Mouse (Mus musculus): ENCODE measurements at regions not wholly inside any gene's neighbourhood (a gene's known extent, or its start where the extent isn't known, plus 50 kb on each side); places are given as distances from the start of the nearest gene placed in this dataset.
"Not testable (repeated sequence)": the region's sequence is repeated elsewhere in the genome, so short reads cannot be mapped to it uniquely, and the experiment has no call there.

GRCm38 (mm10) chr1:17545311-17545710 lies 600.4 kb downstream of the Crisp4 start:
- no peak for DNase-seq

GRCm38 (mm10) chr1:17538160-17538559 lies 607.5 kb downstream of the Crisp4 start:
- DNase-seq, result no peak

GRCm38 (mm10) chr1:17531291-17531690 lies 614.4 kb downstream of the Crisp4 start:
- DNase-seq, result not testable (repeated sequence)

GRCm38 (mm10) chr1:17520118-17520517 lies 625.6 kb downstream of the Crisp4 start:
- no peak for DNase-seq

GRCm38 (mm10) chr1:17506125-17507112 lies 639.3 kb downstream of the Crisp4 start:
- peak in 1 of 2 experiments; percentile 10 for DNase-seq

- DNase-seq, result no peak
Measured at GRCm38 (mm10) chr1:17493596-17493995, 652.1 kb downstream of the Crisp4 start.

- not testable (repeated sequence) for DNase-seq
Measured at GRCm38 (mm10) chr1:17489854-17490202, 655.9 kb downstream of the Crisp4 start.

GRCm38 (mm10) chr1:17489192-17489853 lies 656.4 kb downstream of the Crisp4 start:
- DNase-seq, result not testable (repeated sequence)

GRCm38 (mm10) chr1:17451204-17451866 lies 694.4 kb downstream of the Crisp4 start:
- DNase-seq, result no peak

GRCm38 (mm10) chr1:17450715-17451114 lies 695.0 kb downstream of the Crisp4 start:
- DNase-seq, result no peak

GRCm38 (mm10) chr1:17450295-17450694 lies 695.4 kb downstream of the Crisp4 start:
- DNase-seq, result no peak

GRCm38 (mm10) chr1:17449291-17449690 lies 696.4 kb downstream of the Crisp4 start:
- no peak for DNase-seq

- not testable (repeated sequence) for DNase-seq
Measured at GRCm38 (mm10) chr1:17434064-17434463, 711.6 kb downstream of the Crisp4 start.

- no peak for DNase-seq
Measured at GRCm38 (mm10) chr1:17415958-17416357, 729.7 kb downstream of the Crisp4 start.

GRCm38 (mm10) chr1:17394893-17395292 lies 750.8 kb downstream of the Crisp4 start:
- DNase-seq, result no peak

- no peak for DNase-seq
Measured at GRCm38 (mm10) chr1:17392114-17392819, 753.4 kb downstream of the Crisp4 start.

- peak in 1 of 2 experiments; percentile 1 for DNase-seq
Measured at GRCm38 (mm10) chr1:17377562-17377961, 768.1 kb downstream of the Crisp4 start.

- no peak for DNase-seq
Measured at GRCm38 (mm10) chr1:17348271-17348670, 797.4 kb downstream of the Crisp4 start.

GRCm38 (mm10) chr1:17337827-17338226 lies 807.9 kb downstream of the Crisp4 start:
- DNase-seq, result no peak

- DNase-seq, result not testable (repeated sequence)
Measured at GRCm38 (mm10) chr1:17311392-17311791, 834.3 kb downstream of the Crisp4 start.

GRCm38 (mm10) chr1:17309928-17310327 lies 835.8 kb downstream of the Crisp4 start:
- not testable (repeated sequence) for DNase-seq

Measured in kidney, postnatal 4 days (tissue).